Mouse (Mus musculus) kidney, postnatal 0 days (tissue): ENCODE measurements around the gene Gba. TPM values are rescaled to one million over a fixed set of nuclear protein-coding genes. Genes with fewer than 3 reads are reported as not detected.
A peak's percentile ranks its signal among the peaks of the same experiment; 100 is the strongest.

Experiments
- ATAC-seq: fragments of 200-750 bp; cut with Nextera tagmentation; replicated peaks from 2 replicates; pipeline ENCODE4 v1.8.0; 2017; ENCODE audit warnings: low read depth, moderate number of reproducible peaks, moderate TSS enrichment, moderate library complexity; ENCODE audit not compliant: low FRiP score
- DNase-seq: peaks from one replicate; pipeline ENCODE4 v3.0.0-alpha.2; 2016; ENCODE audit warnings: low spot score
- H3K27ac ChIP-seq: fragments of 300-500 bp; sonication (generic); 2 replicates; pipeline ENCODE4 v1.5.1; 2014; ENCODE audit warnings: mild to moderate bottlenecking
- H3K27me3 ChIP-seq: fragments of 300-500 bp; sonication (generic); 2 replicates; pipeline ENCODE4 v1.6.1; 2014; ENCODE audit warnings: low read length, mixed read lengths; ENCODE audit not compliant: insufficient read depth
- H3K36me3 ChIP-seq: fragments of 300-500 bp; sonication (generic); 2 replicates; pipeline ENCODE4 v1.6.1; 2014; ENCODE audit warnings: low read length, mixed read lengths; ENCODE audit not compliant: insufficient read depth
- H3K4me1 ChIP-seq: fragments of 300-500 bp; sonication (generic); replicated peaks from 2 replicates; pipeline ENCODE4 v1.6.1; 2014; ENCODE audit warnings: antibody characterized with exemption, low read length, mixed read lengths; ENCODE audit not compliant: insufficient read depth
- H3K4me2 ChIP-seq: fragments of 300-500 bp; sonication (generic); 2 replicates; pipeline ENCODE4 v1.6.1; 2014; ENCODE audit warnings: mild to moderate bottlenecking, low read length, moderate library complexity, mixed read lengths
- H3K4me3 ChIP-seq: fragments of 300-500 bp; sonication (generic); replicated peaks from 2 replicates; pipeline ENCODE4 v1.5.1; 2014; ENCODE audit warnings: low read depth, low read length
- H3K9ac ChIP-seq: fragments of 300-500 bp; sonication (generic); 2 replicates; pipeline ENCODE4 v1.6.1; 2014; ENCODE audit warnings: low read depth, low read length
- H3K9me3 ChIP-seq: fragments of 300-500 bp; sonication (generic); replicated peaks from 2 replicates; pipeline ENCODE4 v1.6.1; 2016; ENCODE audit warnings: low read length, inconsistent platforms, mixed read lengths
- CTCF ChIP-seq: IDR thresholded peaks from 2 replicates; pipeline ENCODE4 v1.5.1; 2016; ENCODE audit warnings: antibody characterized with exemption, low read depth, mild to moderate bottlenecking, moderate library complexity
- WGBS: fragments of 180-500 bp; shearing (Covaris S2); extraction: QIAGEN DNeasy Blood & Tissue Kit; methylation state at CpG from one replicate; pipeline ENCODE4 v1.1.7; 2014; 5-methylcytosine and 5-hydroxymethylcytosine counted together
- polyA plus RNA-seq: library from polyadenylated mRNA; unstranded; fragments of >200 nt; fragmentation: Nextera tagmentation; extraction: Ambion mirVana; gene quantifications from 2 replicates; pipeline ENCODE4 v1.2.1, GENCODE M21; 2015

Gba gene
- polyA plus RNA-seq, 1 experiment from 2014 or later: 53.6 TPM

- H3K4me2 ChIP-seq: no peak overlapping the region
- H3K27ac ChIP-seq: no peak overlapping the region
- H3K9me3 ChIP-seq: no peaks in the 10 kb centered on the region
- WGBS: 96% methylated on average over 11 of the region's 11 CpGs
- 0 out of 2 replicates have a peak, but pooled peaks cover 3% of the 10 kb centered on the region for H3K4me1 ChIP-seq
- no peak overlapping the region for H3K4me3 ChIP-seq
- H3K9ac ChIP-seq: no peak overlapping the region
- no peaks in the 10 kb centered on the region for H3K27me3 ChIP-seq
- ATAC-seq: no peak
- H3K36me3 ChIP-seq: peaks cover 59% of the 10 kb centered on the region
- no peak for TF ChIP-seq CTCF
- no peak for DNase-seq
Observed at GRCm38 (mm10) chr3:89174844-89175243, 27.9 kb upstream of the Gba start.

- Histone ChIP-seq H3K4me2 (no peak overlapping the region), H3K27ac (no peak overlapping the region), H3K4me1 (0 out of 2 replicates have a peak, but pooled peaks cover 3% of the 10 kb centered on the region), H3K27me3 (no peaks in the 10 kb centered on the region), H3K36me3 (peaks cover 58% of the 10 kb centered on the region), H3K9me3 (no peaks in the 10 kb centered on the region), H3K4me3 (no peak overlapping the region), H3K9ac (no peak overlapping the region)
- DNase-seq: no peak
- ATAC-seq: no peak
- TF ChIP-seq CTCF: no peak
- 90% methylated on average over 10 of the region's 10 CpGs for WGBS
Observed at GRCm38 (mm10) chr3:89175544-89175943, 27.2 kb upstream of the Gba start.

GRCm38 (mm10) chr3:89176421-89176820 lies 26.3 kb upstream of the Gba start:
- Histone ChIP-seq H3K9ac (no peak overlapping the region), H3K36me3 (peaks cover 58% of the 10 kb centered on the region), H3K4me3 (no peak overlapping the region), H3K9me3 (no peaks in the 10 kb centered on the region), H3K4me2 (no peak overlapping the region), H3K27me3 (no peaks in the 10 kb centered on the region), H3K27ac (no peak overlapping the region), H3K4me1 (0 out of 2 replicates have a peak, but pooled peaks cover 3% of the 10 kb centered on the region)
- ATAC-seq (no peak), DNase-seq (no peak)
- 80% methylated on average over 7 of the region's 7 CpGs for WGBS
- no peak for TF ChIP-seq CTCF

GRCm38 (mm10) chr3:89177242-89178106 lies 25.3 kb upstream of the Gba start, which contains the start of gene Scamp3:
Gene Scamp3 (plus strand): TSS chr3:89177473.
- H3K4me1 ChIP-seq: 0 out of 2 replicates have a peak, but pooled peaks cover 3% of the 10 kb centered on the region
- H3K4me3 ChIP-seq: peak within 1 kb of the TSS; percentile 68
- TF ChIP-seq CTCF: no peak
- peak within 1 kb of the TSS; percentile 82 for H3K27ac ChIP-seq
- WGBS: under 1% methylated on average over 43 of the region's 43 CpGs
- ATAC-seq (peak; percentile 94), DNase-seq (peak; percentile 97)
- H3K27me3 ChIP-seq: no peaks in the 10 kb centered on the region
- H3K4me2 ChIP-seq: peak within 1 kb of the TSS; percentile 79
- H3K9me3 ChIP-seq: no peaks in the 10 kb centered on the region
- peaks cover 58% of the 10 kb centered on the region for H3K36me3 ChIP-seq
- peak within 1 kb of the TSS; percentile 76 for H3K9ac ChIP-seq

GRCm38 (mm10) chr3:89178107-89178385 lies 24.7 kb upstream of the Gba start:
- ATAC-seq: no peak
- no peak for DNase-seq
- Histone ChIP-seq H3K27me3 (no peaks in the 10 kb centered on the region), H3K27ac (peak overlapping the region; percentile 82), H3K4me1 (0 out of 2 replicates have a peak, but pooled peaks cover 3% of the 10 kb centered on the region), H3K9me3 (no peaks in the 10 kb centered on the region), H3K36me3 (peaks cover 53% of the 10 kb centered on the region), H3K4me2 (peak overlapping the region; percentile 79), H3K4me3 (peak overlapping the region; percentile 68), H3K9ac (peak overlapping the region; percentile 76)
- 3% methylated on average over 6 of the region's 6 CpGs for WGBS
- no peak for TF ChIP-seq CTCF

- ATAC-seq (no peak), DNase-seq (no peak)
- Histone ChIP-seq H3K9ac (no peak overlapping the region), H3K27ac (no peak overlapping the region), H3K4me3 (no peak overlapping the region), H3K4me1 (0 out of 2 replicates have a peak, but pooled peaks cover 11% of the 10 kb centered on the region), H3K27me3 (no peaks in the 10 kb centered on the region), H3K9me3 (no peaks in the 10 kb centered on the region), H3K4me2 (no peak overlapping the region), H3K36me3 (peaks cover 43% of the 10 kb centered on the region)
- WGBS: 86% methylated on average over 11 of the region's 11 CpGs
- no peak for TF ChIP-seq CTCF
Observed at GRCm38 (mm10) chr3:89179056-89179455, 23.7 kb upstream of the Gba start.
